Mouse (Mus musculus): ENCODE results near the gene Fez1. TPM values are rescaled to one million over a fixed set of nuclear protein-coding genes. Genes with fewer than 3 reads are reported as not detected.

Fez1 gene
- total and polyA plus RNA-seq, 3 experiments: not detected

DNA sequence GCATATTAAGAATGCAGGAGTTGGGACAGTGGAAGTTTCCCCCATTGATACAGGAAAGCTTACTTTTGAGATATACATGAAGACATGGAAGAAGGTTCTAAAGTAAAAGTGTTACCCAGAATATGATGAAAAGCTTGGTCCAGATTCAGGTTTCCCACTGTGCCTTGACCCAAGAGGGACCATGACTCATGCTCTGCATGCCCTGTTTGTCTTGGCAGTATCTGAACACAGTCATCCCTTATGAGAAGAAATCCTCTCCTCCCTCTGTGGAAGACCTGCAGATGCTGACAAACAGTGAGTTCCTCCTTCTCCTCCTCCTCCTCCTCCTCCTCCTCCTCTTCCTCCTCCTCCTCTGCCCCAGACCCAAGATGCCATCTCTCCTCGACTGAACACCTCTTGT lies 48.6 kb downstream of the Fez1 start:
- Histone ChIP-seq H3K4me3 (ENCODE audit: control insufficient read depth in 1 of 2, insufficient read depth in 1 of 2, low read depth in 2 of 2, low read length in 2 of 2) (no peak overlapping the region), H3K9ac (ENCODE audit: control insufficient read depth, low read depth, low read length, poor library complexity, severe bottlenecking) (no peak overlapping the region), H3K36me3 (ENCODE audit: control insufficient read depth in 1 of 2, insufficient read depth in 2 of 2, low read length in 2 of 2) (no peaks in the 10 kb centered on the region), H3K9me3 (replicated peaks; ENCODE audit: insufficient read depth, low read length) (no peaks in the 10 kb centered on the region), H3K27me3 (ENCODE audit: control insufficient read depth in 1 of 2, insufficient read depth in 2 of 2, low read length in 2 of 2) (peaks cover 1 to 2% of the 10 kb centered on the region in 2 experiments; a peak in 3 of 4 replicates), H3K79me2 (ENCODE audit: control insufficient read depth, insufficient read depth, low read length, poor library complexity) (no peaks in the 10 kb centered on the region), H3K27ac (ENCODE audit: control insufficient read depth, low read depth, low read length) (no peak overlapping the region), H3K4me1 (ENCODE audit: control insufficient read depth in 1 of 2, insufficient read depth in 2 of 2, low read length in 2 of 2) (no peaks in the 10 kb centered on the region)
- DNase-seq (ENCODE audit: low read depth, low spot score): no peak
- TF ChIP-seq EP300 (IDR thresholded peaks at IDR 0.05; ENCODE audit: low read depth in 1 of 2, low read length in 2 of 2) (no peak), HCFC1 (IDR thresholded peaks at IDR 0.05; ENCODE audit: low read depth, low read length) (no peak), GATA1 (IDR thresholded peaks at IDR 0.05; ENCODE audit: low read depth, low read length) (no peak), CHD2 (IDR thresholded peaks at IDR 0.05; ENCODE audit: low read length) (no peak), ZMIZ1 (IDR thresholded peaks at IDR 0.05; ENCODE audit: low read depth, low read length) (no peak), MYB (IDR thresholded peaks at IDR 0.05; ENCODE audit: low read depth, low read length) (no peak), ETS1 (IDR thresholded peaks at IDR 0.05; ENCODE audit: low read depth, low read length) (no peak), USF1 (IDR thresholded peaks at IDR 0.05; ENCODE audit: low read depth, low read length) (no peak), E2F4 (IDR thresholded peaks at IDR 0.05; ENCODE audit: borderline replicate concordance, low read depth, low read length) (no peak), UBTF (IDR thresholded peaks at IDR 0.05; ENCODE audit: borderline replicate concordance, insufficient read depth, low read depth, low read length) (no peak)

- no peaks in the 10 kb centered on the region for H3K79me2 ChIP-seq (ENCODE audit: control insufficient read depth, insufficient read depth, low read length, poor library complexity)
Measured at GRCm38 (mm10) chr9:36873796-36874195, 52.1 kb downstream of the Fez1 start.

GRCm38 (mm10) chr9:36876313-36876712 lies 54.6 kb downstream of the Fez1 start:
- Histone ChIP-seq H3K9ac (ENCODE audit: control insufficient read depth, low read depth, low read length, poor library complexity, severe bottlenecking) (no peak overlapping the region), H3K4me1 (ENCODE audit: control insufficient read depth in 1 of 2, insufficient read depth in 2 of 2, low read length in 2 of 2) (no peaks in the 10 kb centered on the region), H3K4me3 (ENCODE audit: control insufficient read depth in 1 of 2, insufficient read depth in 1 of 2, low read depth in 2 of 2, low read length in 2 of 2) (no peak overlapping the region), H3K36me3 (ENCODE audit: control insufficient read depth in 1 of 2, insufficient read depth in 2 of 2, low read length in 2 of 2) (no peaks in the 10 kb centered on the region), H3K27me3 (ENCODE audit: control insufficient read depth in 1 of 2, insufficient read depth in 2 of 2, low read length in 2 of 2) (peaks cover 1 to 2% of the 10 kb centered on the region in 2 experiments), H3K79me2 (ENCODE audit: control insufficient read depth, insufficient read depth, low read length, poor library complexity) (no peaks in the 10 kb centered on the region), H3K9me3 (replicated peaks; ENCODE audit: insufficient read depth, low read length) (no peaks in the 10 kb centered on the region), H3K27ac (ENCODE audit: control insufficient read depth, low read depth, low read length) (no peak overlapping the region)
- no peak for DNase-seq (ENCODE audit: low read depth, low spot score)
- TF ChIP-seq MYC (IDR thresholded peaks at IDR 0.05; ENCODE audit: low read depth, low read length): no peak
- TF ChIP-seq HCFC1 (IDR thresholded peaks at IDR 0.05; ENCODE audit: low read depth, low read length): no peak
- no peak for TF ChIP-seq CHD2 (IDR thresholded peaks at IDR 0.05; ENCODE audit: low read length)
- no peak for TF ChIP-seq JUND (IDR thresholded peaks at IDR 0.05; ENCODE audit: low read depth, low read length)
- TF ChIP-seq GATA1 (IDR thresholded peaks at IDR 0.05; ENCODE audit: low read depth, low read length): no peak
- no peak for TF ChIP-seq ZKSCAN1 (IDR thresholded peaks at IDR 0.05; ENCODE audit: low read depth, low read length)
- no peak for TF ChIP-seq BHLHE40 (IDR thresholded peaks at IDR 0.05; ENCODE audit: borderline replicate concordance, low read depth, low read length)
- TF ChIP-seq MAZ (IDR thresholded peaks at IDR 0.05; ENCODE audit: low read depth, low read length): no peak
- TF ChIP-seq ETS1 (IDR thresholded peaks at IDR 0.05; ENCODE audit: low read depth, low read length): no peak
- TF ChIP-seq NELFE (IDR thresholded peaks at IDR 0.05; ENCODE audit: low read depth, low read length): no peak

More at GRCm38 (mm10) chr9:36873796-36874195, 52.1 kb downstream of the Fez1 start:
- no peak for DNase-seq (ENCODE audit: low read depth, low spot score)
- Histone ChIP-seq H3K9ac (ENCODE audit: control insufficient read depth, low read depth, low read length, poor library complexity, severe bottlenecking) (no peak overlapping the region), H3K36me3 (ENCODE audit: control insufficient read depth in 1 of 2, insufficient read depth in 2 of 2, low read length in 2 of 2) (no peaks in the 10 kb centered on the region), H3K27ac (ENCODE audit: control insufficient read depth, low read depth, low read length) (no peak overlapping the region), H3K9me3 (replicated peaks; ENCODE audit: insufficient read depth, low read length) (no peaks in the 10 kb centered on the region), H3K4me1 (ENCODE audit: control insufficient read depth in 1 of 2, insufficient read depth in 2 of 2, low read length in 2 of 2) (no peaks in the 10 kb centered on the region), H3K27me3 (ENCODE audit: control insufficient read depth in 1 of 2, insufficient read depth in 2 of 2, low read length in 2 of 2) (peaks cover 1 to 2% of the 10 kb centered on the region in 2 experiments), H3K4me3 (ENCODE audit: control insufficient read depth in 1 of 2, insufficient read depth in 1 of 2, low read depth in 2 of 2, low read length in 2 of 2) (no peak overlapping the region)
- TF ChIP-seq EP300 (IDR thresholded peaks at IDR 0.05; ENCODE audit: low read depth in 1 of 2, low read length in 2 of 2) (no peak), NRF1 (IDR thresholded peaks at IDR 0.05; ENCODE audit: insufficient read depth, low read depth, low read length, poor library complexity, severe bottlenecking) (no peak), MAX (IDR thresholded peaks at IDR 0.05; ENCODE audit: low read length) (no peak), TBP (IDR thresholded peaks at IDR 0.05; ENCODE audit: low read depth, low read length) (no peak), RCOR1 (IDR thresholded peaks at IDR 0.05; ENCODE audit: low read depth, low read length) (no peak)
